Mouse (Mus musculus) thymus, adult 2 months (tissue): ENCODE results near the gene Babam2. TPM values are rescaled to one million over a fixed set of nuclear protein-coding genes. Genes with fewer than 3 reads are reported as not detected.

Source experiments
- DNase-seq: peaks from one replicate; pipeline ENCODE4 v3.0.0; 2021
- H3K27ac ChIP-seq: fragments of 200-500 bp; 2 replicates; pipeline ENCODE4 v1.5.1; 2012; ENCODE audit warnings: low read length, control low read depth; ENCODE audit not compliant: control insufficient read depth, insufficient read depth
- H3K27me3 ChIP-seq: fragments of 200-500 bp; 2 replicates; pipeline ENCODE4 v1.6.1; 2012; ENCODE audit warnings: mild to moderate bottlenecking, low read length, moderate library complexity, mixed read lengths; ENCODE audit not compliant: control insufficient read depth, insufficient read depth
- H3K36me3 ChIP-seq: fragments of 200-500 bp; 2 replicates; pipeline ENCODE4 v1.6.1; 2012; ENCODE audit warnings: mild to moderate bottlenecking, low read length, moderate library complexity; ENCODE audit not compliant: control insufficient read depth, insufficient read depth
- H3K4me1 ChIP-seq: fragments of 200-500 bp; replicated peaks from 2 replicates; pipeline ENCODE4 v1.6.1; 2012; ENCODE audit warnings: low read length; ENCODE audit not compliant: control insufficient read depth, insufficient read depth
- H3K4me3 ChIP-seq: fragments of 200-500 bp; 2 replicates; pipeline ENCODE4 v1.5.1; 2012; ENCODE audit warnings: mild to moderate bottlenecking, low read length, control low read depth, moderate library complexity; ENCODE audit not compliant: control insufficient read depth, insufficient read depth
- CTCF ChIP-seq: fragments of 200-500 bp; IDR thresholded peaks from 2 replicates; pipeline ENCODE4 v1.5.1; 2012; ENCODE audit warnings: mild to moderate bottlenecking, control low read depth, low read length, moderate library complexity, borderline replicate concordance; ENCODE audit not compliant: control insufficient read depth, poor library complexity, insufficient read depth; ENCODE audit errors: extremely low read depth
- POLR2A ChIP-seq: fragments of 200-500 bp; IDR thresholded peaks from 2 replicates; pipeline ENCODE4 v1.6.1; 2012; ENCODE audit warnings: mild to moderate bottlenecking, low read length, control low read depth, moderate library complexity; ENCODE audit not compliant: control insufficient read depth, poor library complexity, insufficient read depth; ENCODE audit errors: extremely low read depth
- WGBS: fragments of 180-500 bp; shearing (Covaris S2); methylation state at CpG from one replicate; pipeline ENCODE4 v1.1.7; 2018; 5-methylcytosine and 5-hydroxymethylcytosine counted together
- polyA plus RNA-seq: library from polyadenylated mRNA; depleted of rRNA; stranded (reverse); fragments of >200 nt; gene quantifications from 2 replicates; pipeline ENCODE4 v1.2.3, GENCODE M21; 2012

Babam2 gene
- polyA plus RNA-seq, 1 experiment: 16.1 TPM

- no peak for DNase-seq
- no peaks in the 10 kb centered on the region for H3K36me3 ChIP-seq
- no peak for TF ChIP-seq POLR2A
- TF ChIP-seq CTCF: no peak
- peaks cover 3% of the 10 kb centered on the region for H3K4me1 ChIP-seq
- 95% methylated on average over 7 of the region's 7 CpGs for WGBS
- no peak overlapping the region for H3K4me3 ChIP-seq
- peak overlapping the region; percentile 55; the same call in 1 of the 2 replicates for H3K27ac ChIP-seq
- no peaks in the 10 kb centered on the region for H3K27me3 ChIP-seq
Observed at GRCm38 (mm10) chr5:31906286-31906951, 208.9 kb downstream of the Babam2 start.

GRCm38 (mm10) chr5:31907959-31908358 lies 210.5 kb downstream of the Babam2 start:
- TF ChIP-seq CTCF (no peak), POLR2A (no peak)
- DNase-seq: no peak
- WGBS: 90% methylated on average over 2 of the region's 2 CpGs
- peaks cover 3% of the 10 kb centered on the region for H3K4me1 ChIP-seq
- no peaks in the 10 kb centered on the region for H3K36me3 ChIP-seq
- no peak overlapping the region for H3K4me3 ChIP-seq
- H3K27me3 ChIP-seq: no peaks in the 10 kb centered on the region
- no peak overlapping the region for H3K27ac ChIP-seq

DNA sequence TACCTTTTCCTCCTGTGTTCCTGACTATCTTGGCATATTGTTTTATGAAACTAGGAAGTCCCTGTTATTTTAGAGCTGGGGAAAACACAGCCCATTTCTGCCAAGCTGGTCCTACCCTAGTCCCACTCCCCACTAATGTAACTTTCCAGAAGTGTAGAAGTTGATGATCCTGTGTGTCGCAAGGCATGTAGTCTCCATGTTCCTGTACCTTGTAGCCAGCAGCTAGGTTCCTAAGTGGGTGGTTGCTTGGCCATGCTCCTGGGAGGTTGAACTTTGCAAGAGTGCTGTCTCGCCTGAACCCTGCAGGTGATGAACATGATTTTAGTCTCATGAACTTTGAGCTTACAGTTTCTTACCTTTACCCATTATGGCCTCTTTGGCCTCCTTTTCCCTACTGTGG lies 211.3 kb downstream of the Babam2 start:
- H3K4me1 ChIP-seq: peaks cover 3% of the 10 kb centered on the region
- no peaks in the 10 kb centered on the region for H3K36me3 ChIP-seq
- 98% methylated on average over 2 of the region's 2 CpGs for WGBS
- no peaks in the 10 kb centered on the region for H3K27me3 ChIP-seq
- DNase-seq: no peak
- H3K27ac ChIP-seq: no peak overlapping the region
- TF ChIP-seq CTCF: no peak
- no peak for TF ChIP-seq POLR2A
- H3K4me3 ChIP-seq: no peak overlapping the region

GRCm38 (mm10) chr5:31916241-31916640 lies 218.8 kb downstream of the Babam2 start:
- H3K4me1 ChIP-seq: peaks cover 3% of the 10 kb centered on the region; the same call in 1 of the 2 replicates

DNA sequence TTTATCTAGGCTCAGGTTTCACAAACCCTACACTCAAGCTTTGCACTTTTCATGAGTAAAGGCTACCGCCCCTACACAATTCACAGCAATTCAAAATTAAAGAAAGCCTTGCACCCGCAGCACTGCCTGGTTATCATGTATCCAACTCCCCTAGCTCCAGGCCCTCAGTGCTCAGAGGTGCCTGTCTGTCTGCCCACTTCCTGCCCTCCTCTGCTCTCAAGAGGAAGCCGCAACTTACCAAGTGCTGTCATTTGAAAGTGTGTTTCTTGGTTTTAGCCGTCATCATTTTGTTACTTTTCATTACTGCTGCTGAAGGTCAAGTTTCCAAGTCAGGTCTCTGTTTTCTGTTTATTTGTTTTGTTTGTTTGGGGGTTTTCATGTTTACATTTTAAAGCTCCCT lies 221.1 kb downstream of the Babam2 start:
- H3K27me3 ChIP-seq: no peaks in the 10 kb centered on the region
- H3K4me1 ChIP-seq: peaks cover 3% of the 10 kb centered on the region; the same call in 1 of the 2 replicates
- no peak for TF ChIP-seq POLR2A
- no peak for TF ChIP-seq CTCF
- no peak overlapping the region for H3K4me3 ChIP-seq
- WGBS: 6% methylated on average over 4 of the region's 4 CpGs
- H3K27ac ChIP-seq: peak overlapping the region; percentile 34; the same call in 1 of the 2 replicates
- no peaks in the 10 kb centered on the region for H3K36me3 ChIP-seq
- peak; percentile 67 for DNase-seq

More at GRCm38 (mm10) chr5:31916241-31916640, 218.8 kb downstream of the Babam2 start:
- Histone ChIP-seq H3K27ac (no peak overlapping the region), H3K36me3 (no peaks in the 10 kb centered on the region), H3K4me3 (no peak overlapping the region), H3K27me3 (no peaks in the 10 kb centered on the region)
- WGBS: 97% methylated on average over 7 of the region's 7 CpGs
- DNase-seq: no peak
- TF ChIP-seq POLR2A (no peak), CTCF (no peak)

DNA sequence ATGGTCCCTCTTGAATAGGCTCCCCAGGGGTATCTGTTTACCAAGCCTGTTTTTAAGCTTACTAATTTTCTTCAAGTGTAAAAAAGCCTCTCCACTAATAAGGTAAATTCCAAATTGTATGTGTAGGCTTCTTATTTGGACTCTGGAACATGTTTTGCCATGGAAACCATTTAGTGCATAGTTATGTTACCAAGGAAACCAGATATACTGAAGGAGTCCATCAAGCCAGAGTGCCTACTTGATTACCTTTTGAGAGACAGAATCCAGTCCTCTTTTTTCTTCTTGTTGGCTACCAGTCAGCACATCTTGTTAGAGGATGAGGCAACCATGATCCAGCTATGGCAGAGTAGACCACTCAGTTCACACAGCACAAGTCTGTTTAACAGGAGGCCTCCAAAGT lies 222.6 kb downstream of the Babam2 start:
- DNase-seq: no peak
- no peak overlapping the region for H3K27ac ChIP-seq
- TF ChIP-seq POLR2A (no peak), CTCF (no peak)
- no peaks in the 10 kb centered on the region for H3K27me3 ChIP-seq
- H3K36me3 ChIP-seq: no peaks in the 10 kb centered on the region
- H3K4me1 ChIP-seq: peaks cover 3% of the 10 kb centered on the region; the same call in 1 of the 2 replicates
- no peak overlapping the region for H3K4me3 ChIP-seq

DNA sequence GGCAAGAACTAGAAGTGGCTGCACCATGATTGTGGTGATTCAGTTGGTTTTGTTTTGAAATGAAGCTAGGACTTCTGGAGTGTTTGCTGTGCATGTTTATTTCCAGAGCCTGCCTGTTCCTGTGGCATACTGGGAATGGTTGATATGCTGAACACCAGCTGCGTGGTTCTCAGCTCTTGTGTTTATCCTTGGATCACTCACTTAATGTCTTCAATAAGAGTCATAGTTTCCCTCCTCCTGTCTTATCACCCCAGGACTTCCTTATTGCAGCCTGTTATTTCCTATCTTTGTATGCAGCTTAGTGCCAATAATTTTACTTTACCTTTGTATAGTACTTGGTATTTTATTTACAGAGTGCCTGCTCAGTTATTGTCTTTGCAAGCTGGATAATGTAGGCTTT lies 223.4 kb downstream of the Babam2 start:
- TF ChIP-seq CTCF: no peak
- no peak for TF ChIP-seq POLR2A
- no peak for DNase-seq
- 94% methylated on average over 1 of the region's 1 CpGs for WGBS
- Histone ChIP-seq H3K27ac (no peak overlapping the region), H3K4me3 (no peak overlapping the region), H3K36me3 (no peaks in the 10 kb centered on the region), H3K27me3 (no peaks in the 10 kb centered on the region), H3K4me1 (peaks cover 3% of the 10 kb centered on the region; the same call in 1 of the 2 replicates)
